Mouse (Mus musculus) bone marrow macrophage, adult 2 months (primary cell): Measurements from ENCODE around the gene Naf1.

Experiments used
- CTCF ChIP-seq: IDR thresholded peaks from 2 replicates; pipeline ENCODE4 v1.5.1; 2012; ENCODE audit warnings: low read depth, mild to moderate bottlenecking, low read length, moderate library complexity
- POLR2A ChIP-seq: IDR thresholded peaks from 2 replicates; pipeline ENCODE4 v1.6.1; 2012; ENCODE audit warnings: mild to moderate bottlenecking, low read depth, low read length, borderline replicate concordance

DNA sequence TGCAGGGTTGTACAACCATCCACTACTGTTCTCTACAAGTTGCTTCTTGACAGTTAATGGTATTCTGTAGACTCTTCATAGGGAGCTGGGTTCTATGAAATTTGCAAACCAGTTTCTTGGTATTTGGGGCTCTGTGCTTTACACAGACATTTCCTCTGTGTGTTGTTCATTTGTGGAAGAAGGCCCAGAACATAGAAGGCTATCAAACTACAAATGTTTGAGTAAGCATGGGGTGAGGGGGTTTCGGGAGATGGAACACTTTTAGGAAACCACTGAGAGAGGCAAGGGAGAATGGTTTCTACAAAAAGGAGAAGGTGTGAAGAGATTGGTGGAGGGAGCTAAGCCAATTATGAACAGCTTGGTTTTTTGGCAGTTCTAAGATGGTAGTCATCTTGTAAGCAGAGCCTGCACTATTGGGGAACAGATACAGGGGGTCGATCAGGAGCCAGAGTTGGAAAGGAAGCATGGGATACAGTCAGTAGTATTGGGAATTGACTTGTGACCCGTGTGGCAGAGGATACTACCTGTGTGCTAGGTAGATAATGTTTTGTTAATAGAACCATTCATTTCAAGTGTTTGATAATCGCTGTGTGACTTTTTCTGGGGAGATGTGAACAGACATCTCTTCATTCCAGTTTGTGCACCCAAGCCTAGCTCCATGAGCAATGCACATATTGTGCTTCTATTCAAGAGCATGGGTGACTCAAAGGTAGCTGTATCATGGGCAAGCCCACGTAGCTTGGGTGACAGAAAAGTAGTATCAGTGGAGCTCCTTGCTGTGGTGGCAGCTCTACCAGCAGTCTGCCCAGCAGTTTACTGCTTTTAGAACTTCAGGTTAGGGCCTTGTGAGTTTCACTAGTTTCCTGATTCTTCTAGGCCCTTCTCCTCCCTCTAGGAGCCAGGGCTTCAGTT is 1.8 kb downstream of the Naf1 start:
- TF ChIP-seq CTCF (no peak), POLR2A (no peak)
